Mouse (Mus musculus): ENCODE results near the gene Samd4. TPM values are rescaled to one million over a fixed set of nuclear protein-coding genes. Genes with fewer than 3 reads are reported as not detected.

Samd4 gene
- polyA plus RNA-seq, 2 experiments from 2014 or later, result not detected

DNA sequence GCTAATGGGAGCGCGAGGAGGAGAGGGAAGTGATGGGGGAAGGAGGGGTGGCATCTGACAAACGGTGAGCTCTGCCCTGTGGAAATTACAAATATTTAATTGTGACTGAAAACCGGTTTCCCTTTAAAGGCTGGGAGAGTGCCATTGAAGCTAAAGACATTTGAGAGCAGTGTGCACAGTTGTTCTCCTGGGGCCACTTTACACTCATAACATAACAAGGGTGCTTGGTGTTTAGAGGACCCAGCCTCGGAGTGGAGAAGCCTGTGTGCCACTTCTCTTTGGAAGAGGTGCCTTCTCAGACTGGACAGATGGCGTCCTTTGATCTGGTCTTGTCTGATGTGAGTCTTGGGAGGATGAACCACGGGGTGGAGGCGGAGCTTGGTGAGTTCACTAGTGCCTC is 26.2 kb downstream of the Samd4 start:
- no peak for ATAC-seq

DNA sequence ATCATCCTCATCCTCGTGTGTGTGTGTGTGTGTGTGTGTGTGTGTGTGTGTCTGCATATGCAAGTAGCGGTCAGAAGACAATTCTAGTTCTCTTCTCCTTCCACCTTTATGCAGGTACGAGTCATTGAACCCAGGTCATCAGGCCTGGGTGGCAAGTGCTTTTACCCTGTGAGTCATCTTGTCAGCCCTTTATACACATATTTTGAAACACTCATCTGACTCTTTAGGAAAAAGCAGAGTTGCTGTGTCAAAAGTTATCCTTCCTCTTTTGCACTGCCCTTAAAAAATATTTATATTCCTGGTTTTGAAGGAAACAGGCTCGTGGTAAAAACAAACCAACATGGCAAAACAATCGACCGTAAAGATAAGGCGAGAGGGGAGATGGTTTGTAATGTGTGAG is 29.8 kb downstream of the Samd4 start:
- no peak for ATAC-seq

GRCm38 (mm10) chr14:46914356-46914755 is 31.7 kb downstream of the Samd4 start:
- no peak for ATAC-seq

GRCm38 (mm10) chr14:46915555-46915954 is 32.9 kb downstream of the Samd4 start:
- no peak for ATAC-seq

DNA sequence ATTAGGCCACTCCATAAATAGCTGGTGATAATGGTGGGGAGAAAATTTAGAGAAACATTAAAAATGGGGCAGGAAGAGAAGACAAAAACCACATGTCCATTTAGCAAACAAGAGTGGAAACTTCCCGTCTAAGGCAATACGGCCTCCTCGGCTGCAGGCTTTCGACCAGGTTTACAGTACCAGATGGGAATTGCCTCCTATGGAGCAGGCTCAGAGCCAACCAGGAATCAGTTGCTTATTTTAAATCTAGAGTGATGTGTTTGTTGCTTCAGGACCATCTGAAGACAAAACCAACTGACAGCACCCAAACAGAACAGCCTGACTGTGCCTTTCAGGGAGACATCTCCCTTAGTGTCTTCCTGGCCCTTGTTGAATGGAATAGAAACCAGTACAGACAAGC is 33.9 kb downstream of the Samd4 start:
- ATAC-seq, result no peak

- ATAC-seq, result no peak
These were observed 34.5 kb downstream of the Samd4 start for GRCm38 (mm10) chr14:46917136-46917535.

DNA sequence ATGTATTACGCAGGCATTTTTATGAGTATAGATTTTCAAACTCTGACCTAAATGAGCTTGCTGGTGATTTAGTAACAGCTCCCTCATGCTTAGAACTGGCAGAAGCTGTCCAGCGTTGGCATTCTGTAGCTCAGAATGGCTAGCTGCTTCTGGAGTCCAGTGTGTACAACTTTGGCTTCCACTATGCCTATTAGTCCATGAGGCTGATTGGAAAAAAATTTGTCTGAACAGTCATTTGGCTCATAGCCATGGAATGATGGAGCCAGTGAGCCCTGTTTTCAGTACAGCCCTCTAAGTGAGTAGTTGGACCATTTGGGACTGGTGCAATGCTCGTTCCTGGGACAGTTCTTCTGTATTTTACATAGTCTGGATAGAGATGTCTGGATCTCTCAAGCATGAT is 34.9 kb downstream of the Samd4 start:
- no peak for ATAC-seq

DNA sequence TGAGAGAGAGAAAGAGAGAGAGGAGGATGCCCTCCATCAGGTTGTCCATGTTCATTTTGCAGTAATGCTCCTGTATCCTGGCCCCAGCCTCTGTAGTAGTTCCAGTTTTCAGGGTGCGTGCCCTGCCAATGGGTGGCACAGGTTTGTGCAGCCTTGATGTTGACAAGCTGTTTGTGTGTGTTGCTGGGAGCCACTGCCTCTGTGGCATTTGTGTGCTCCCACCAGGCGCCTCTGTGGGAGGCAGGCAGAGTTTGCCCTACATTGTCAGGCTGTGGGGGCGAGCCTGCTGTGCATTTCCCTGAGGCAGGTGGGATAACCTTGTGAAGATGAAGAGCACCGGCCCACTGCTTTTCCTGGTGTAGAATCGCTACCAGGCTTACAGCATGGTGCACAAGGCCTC is 37.8 kb downstream of the Samd4 start:
- ATAC-seq, result no peak

- no peak for ATAC-seq
These were observed 38.7 kb downstream of the Samd4 start for GRCm38 (mm10) chr14:46921178-46921975.

DNA sequence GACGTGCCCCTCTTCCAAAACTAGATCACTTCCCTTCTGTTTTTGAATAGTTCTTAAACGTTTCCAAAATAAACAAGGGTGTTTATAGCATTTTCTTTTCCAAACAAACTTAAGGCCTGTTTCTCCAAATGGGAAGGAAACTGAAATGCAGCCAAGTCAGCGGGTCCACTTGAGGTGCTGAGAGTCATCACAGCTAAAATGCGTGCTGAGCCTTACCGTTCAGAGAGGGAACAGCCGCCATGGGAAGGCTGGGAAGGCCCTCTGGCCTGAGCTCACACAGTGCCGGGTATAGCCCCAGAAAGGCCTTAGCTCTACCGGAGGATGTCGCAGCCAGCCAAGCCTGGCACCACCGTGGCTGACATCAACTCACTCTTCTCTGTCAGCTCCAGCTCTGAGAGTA is 41.3 kb downstream of the Samd4 start:
- no peak for ATAC-seq

DNA sequence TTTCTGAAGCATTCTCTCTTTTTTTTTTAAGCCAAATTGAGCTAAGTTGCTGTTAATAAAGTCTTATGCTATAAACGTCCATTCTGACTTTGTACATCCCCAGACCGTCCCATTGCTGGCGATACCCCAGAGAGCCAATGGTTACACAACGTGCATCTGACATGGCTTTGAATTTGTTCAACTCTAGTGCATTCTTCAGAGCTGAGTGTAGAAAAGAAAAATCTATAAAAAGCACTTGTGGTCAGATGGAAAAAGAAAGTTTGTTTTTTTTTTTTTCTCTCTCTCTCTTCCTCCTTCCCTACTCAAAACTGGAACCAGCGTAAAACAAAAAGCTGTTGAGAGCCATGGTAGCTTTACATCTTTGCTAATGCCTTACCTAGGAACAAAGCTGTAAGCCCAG is 41.8 kb downstream of the Samd4 start:
- ATAC-seq, result no peak

GRCm38 (mm10) chr14:46928556-46928955 is 45.9 kb downstream of the Samd4 start:
- no peak for ATAC-seq

DNA sequence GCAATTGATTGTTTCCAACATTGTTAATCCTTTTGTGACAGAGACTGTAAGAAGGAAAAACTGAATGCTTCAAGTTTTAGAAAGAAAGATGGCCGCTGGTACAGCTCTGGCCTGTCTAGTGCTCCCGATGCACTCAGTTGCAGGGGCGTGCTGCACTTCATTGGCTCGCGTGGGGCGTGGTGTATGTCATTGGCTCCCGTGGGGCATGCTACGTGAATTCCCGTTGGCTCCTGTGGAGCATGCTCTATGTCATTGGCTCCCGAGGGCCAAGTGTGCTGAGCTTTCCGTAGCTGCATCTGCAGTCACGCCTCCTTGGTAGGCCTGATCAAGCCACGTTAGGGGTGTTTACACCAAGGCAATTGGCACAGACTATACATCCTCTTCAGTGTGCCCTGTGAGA is 49.5 kb downstream of the Samd4 start:
- no peak for ATAC-seq

DNA sequence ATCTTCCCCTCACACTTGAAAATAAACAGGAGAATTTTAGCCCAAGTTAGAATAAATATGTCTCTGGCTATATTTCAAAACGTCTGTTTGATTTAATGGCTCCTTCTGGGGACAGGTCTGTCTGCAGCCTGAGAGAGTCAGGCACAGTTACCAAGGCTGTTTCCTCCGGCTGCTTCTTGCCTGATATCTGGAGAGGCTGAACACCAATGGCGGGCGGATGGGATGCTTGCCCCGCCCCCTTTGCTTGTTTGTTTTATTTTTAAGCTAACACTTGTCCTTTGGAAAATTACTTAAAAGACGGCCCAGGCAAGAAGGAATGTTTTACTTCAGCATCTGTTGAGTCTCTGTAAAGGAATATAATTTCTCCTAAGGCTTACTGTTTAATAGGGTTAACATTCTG is 50.1 kb downstream of the Samd4 start:
- ATAC-seq, result no peak

GRCm38 (mm10) chr14:46941077-46941476 is 58.4 kb downstream of the Samd4 start:
- ATAC-seq, result no peak

DNA sequence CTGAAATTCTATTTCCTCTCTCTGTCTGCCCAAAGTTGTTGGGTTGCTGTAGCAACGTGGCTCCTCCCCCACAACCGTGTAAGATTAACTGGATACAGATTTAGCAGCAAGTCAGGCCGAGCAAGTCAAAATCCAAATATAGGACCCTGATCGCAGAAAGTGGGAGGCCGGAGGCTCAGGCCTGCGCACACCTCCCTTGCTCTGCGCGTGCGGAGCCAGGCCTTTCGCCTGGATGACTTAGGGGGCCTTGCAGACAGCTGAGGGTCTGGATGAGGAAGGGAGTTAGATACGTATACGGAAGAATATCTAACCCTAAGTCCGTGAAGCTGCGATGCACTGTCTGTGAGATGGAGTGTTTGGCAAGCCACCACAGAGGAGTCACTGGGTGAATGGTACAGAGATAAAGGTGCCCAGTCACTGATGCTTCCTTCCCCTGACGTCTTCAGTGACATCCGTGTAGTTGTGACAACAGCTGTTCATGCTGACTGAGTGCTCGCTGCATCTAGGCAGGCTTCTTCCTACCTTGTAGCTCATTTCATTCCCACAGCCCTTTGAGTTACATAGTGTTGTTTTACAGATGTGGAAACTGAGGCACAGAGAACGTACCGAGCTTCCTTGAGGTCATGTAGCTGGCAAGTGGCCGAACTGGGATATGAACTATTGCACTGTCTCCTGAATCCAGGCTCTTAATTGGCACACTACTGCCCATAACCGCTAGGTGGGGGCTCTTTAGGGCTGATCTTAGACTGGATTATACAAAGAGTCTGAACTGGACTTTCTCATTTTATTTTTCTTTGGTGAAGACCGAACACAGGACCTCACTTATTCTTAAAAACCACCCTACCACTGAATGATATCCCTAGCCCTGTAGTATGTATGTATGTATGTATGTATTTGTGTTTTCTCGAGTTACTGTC is 59.5 kb downstream of the Samd4 start:
- no peak for ATAC-seq

GRCm38 (mm10) chr14:46944411-46944810 is 61.8 kb downstream of the Samd4 start:
- ATAC-seq, result no peak

DNA sequence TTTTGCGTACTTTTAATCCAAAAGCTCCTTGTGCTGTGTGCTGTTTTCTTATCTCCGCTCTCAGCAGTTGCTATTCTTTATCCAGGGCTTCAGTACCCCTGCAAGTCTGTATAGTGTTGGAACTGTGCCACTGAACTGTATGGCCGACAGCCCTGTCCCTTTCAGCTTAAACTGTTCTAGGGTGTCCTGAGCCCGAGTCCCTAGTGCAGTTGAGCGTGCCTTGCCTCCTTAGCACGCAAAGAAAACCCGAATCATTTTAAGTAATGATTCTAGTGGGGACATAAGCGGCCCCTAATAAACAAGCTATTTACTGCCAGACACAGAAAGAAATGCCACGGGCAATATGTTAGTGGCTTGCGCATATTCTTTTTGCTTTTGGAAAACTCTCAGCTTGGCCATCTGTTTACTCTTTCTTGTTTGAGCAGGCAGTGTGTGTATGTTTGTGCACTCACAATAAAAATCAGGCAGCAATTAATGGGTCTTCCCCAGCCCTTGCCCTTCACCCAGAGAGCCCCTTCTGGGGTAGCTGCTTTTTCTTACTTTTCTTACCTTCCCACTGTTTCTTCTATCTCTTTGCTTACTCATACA is 63.3 kb downstream of the Samd4 start:
- no peak for ATAC-seq

DNA sequence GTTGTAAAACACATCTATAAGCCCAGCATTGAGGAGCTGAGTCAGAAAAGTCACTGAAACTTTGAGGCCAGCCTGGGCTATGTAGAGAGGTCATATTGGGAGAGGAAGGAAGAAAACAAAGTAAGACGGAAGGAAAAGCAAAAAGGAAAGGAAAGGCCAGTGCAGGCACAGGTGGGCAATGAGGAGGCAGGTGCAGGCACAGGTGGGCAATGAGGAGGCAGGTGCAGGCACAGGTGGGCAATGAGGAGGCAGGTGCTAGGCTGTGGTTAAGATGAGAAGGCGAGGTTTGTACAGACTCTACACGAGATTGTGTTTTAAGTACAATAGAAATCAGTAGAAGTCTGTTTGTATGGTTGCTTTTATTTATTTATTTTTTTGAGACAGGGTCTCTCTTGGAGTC is 65.0 kb downstream of the Samd4 start:
- ATAC-seq, result no peak

- no peak for ATAC-seq
These were observed 68.1 kb downstream of the Samd4 start for GRCm38 (mm10) chr14:46950527-46951384.

GRCm38 (mm10) chr14:46952264-46952663 is 69.6 kb downstream of the Samd4 start:
- ATAC-seq, result no peak

DNA sequence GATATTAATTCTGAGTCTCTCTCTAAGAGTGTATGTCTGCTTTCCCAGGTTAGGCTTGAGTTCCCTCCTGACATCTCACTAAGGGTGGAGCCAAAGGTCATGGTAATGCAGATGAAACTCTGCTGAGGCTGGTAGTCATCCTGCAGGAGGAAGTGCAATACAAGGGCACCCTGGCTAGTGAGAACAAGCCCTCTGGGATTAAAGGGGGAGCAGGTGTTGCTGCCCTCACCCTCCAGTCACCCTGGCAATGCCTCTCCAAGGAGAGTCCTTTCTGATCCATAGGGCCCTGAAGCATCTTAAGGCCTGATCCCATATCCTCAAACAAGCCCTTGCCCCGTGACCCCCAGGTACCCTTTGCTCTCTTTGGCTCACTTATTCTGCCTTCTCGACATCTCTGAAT is 72.5 kb downstream of the Samd4 start:
- no peak for ATAC-seq

Data from CD4-positive, CD25-positive, alpha-beta regulatory T cell, adult 4 months (primary cell).